Mouse (Mus musculus) B cell, adult 67 days (primary cell): Measurements from ENCODE around the gene Cfap70. TPM values are rescaled to one million over a fixed set of nuclear protein-coding genes. Genes with fewer than 3 reads are reported as not detected.

Experiments used
- total RNA-seq, 2 experiments: library from RNA; stranded (reverse); gene quantifications; 4 replicates each; pipeline ENCODE4 v1.2.4; 2023

Gene Cfap70
- total RNA-seq = 1 to 10 TPM; 1.1 to 1.2 TPM

GRCm38 (mm10) chr14:20451765-20452331 lies at the start of gene Cfap70:
Gene Cfap70 (minus strand): TSS chr14:20452226.

GRCm38 (mm10) chr14:20496603-20497002 lies 44.6 kb upstream of the Cfap70 start, which contains the start of gene Mss51:
Gene Mss51 (minus strand): TSS chr14:20496901.

GRCm38 (mm10) chr14:20479291-20480194 lies 27.5 kb upstream of the Cfap70 start, which contains the start of gene Anxa7:
Gene Anxa7 (minus strand): TSS chr14:20480133.

GRCm38 (mm10) chr14:20393205-20393913 lies 58.7 kb downstream of the Cfap70 start, which contains the start of gene Mrps16:
Gene Mrps16 (minus strand): TSS chr14:20393634.

GRCm38 (mm10) chr14:20388441-20389129 lies 63.4 kb downstream of the Cfap70 start, which contains the start of gene Dnajc9:
Gene Dnajc9 (minus strand): TSS chr14:20388910.

GRCm38 (mm10) chr14:20347991-20348541 lies 104.0 kb downstream of the Cfap70 start, which contains the start of the genes Ecd and Fam149b:
Gene Ecd (minus strand): TSS chr14:20348121.
Gene Fam149b (plus strand): TSS chr14:20348162.

Other genes with a start within 250 kb of the Cfap70 start
- gene Kcnk16, start 183.0 kb downstream of the Cfap70 start, total RNA-seq = not detected
- gene Nudt13, start 157.5 kb downstream of the Cfap70 start, total RNA-seq = 10 to 100 TPM; 23.9 to 28.9 TPM
- 10 to 100 TPM; 53.1 to 53.9 TPM for gene Ecd, start 104.1 kb downstream of the Cfap70 start, total RNA-seq
- gene Fam149b, start 104.1 kb downstream of the Cfap70 start, total RNA-seq = 10 to 100 TPM; 33.6 to 50.8 TPM
- 10 to 100 TPM; 84.5 to 98.3 TPM for gene Dnajc9, start 63.3 kb downstream of the Cfap70 start, total RNA-seq
- 10 to 100 TPM; 38.4 to 38.9 TPM for gene Mrps16, start 58.6 kb downstream of the Cfap70 start, total RNA-seq
- gene Anxa7, start 27.9 kb upstream of the Cfap70 start, total RNA-seq = 10 to 100 TPM; 57.4 to 67.5 TPM
- gene Mss51, start 44.7 kb upstream of the Cfap70 start, total RNA-seq = 1 to 10 TPM; 5.6 to 8.4 TPM
- 100 to 1,000 TPM; 109 to 120 TPM for gene Ppp3cb, start 94.3 kb upstream of the Cfap70 start, total RNA-seq
- gene Usp54, start 188.8 kb upstream of the Cfap70 start, total RNA-seq = 1 to 10 TPM; 5.1 to 5.2 TPM
- gene Myoz1, start 204.3 kb upstream of the Cfap70 start, total RNA-seq = not detected
- not detected for gene Synpo2l, start 216.1 kb upstream of the Cfap70 start, total RNA-seq
- gene Sec24c, start 222.1 kb upstream of the Cfap70 start, total RNA-seq = 100 to 1,000 TPM; 260 to 268 TPM
- 10 to 100 TPM in 1 of 2 experiments, 1 to 10 TPM in 1; 9.5 to 10.5 TPM for gene Fut11, start 242.7 kb upstream of the Cfap70 start, total RNA-seq